Mouse (Mus musculus): ENCODE data around the gene Frmd5.

- TF ChIP-seq POLR2A (IDR thresholded peaks at IDR 0.05; ENCODE audit: borderline replicate concordance, low read depth, low read length) = no peak
- TF ChIP-seq CTCF (IDR thresholded peaks at IDR 0.05; ENCODE audit: low read depth, low read length) = no peak
These were observed 262.1 kb downstream of the Frmd5 start for GRCm38 (mm10) chr2:121544829-121545228.

All from bone marrow macrophage, adult 2 months (primary cell).